8 mouse cellular contexts compared by ENCODE assay signal in genomic region chr11:83445001-83445400, GRCm38 (mm10). TPM values are rescaled to one million over a fixed set of nuclear protein-coding genes. Genes with fewer than 3 reads are reported as not detected.
DNase-seq lines count a peak whose midpoint lies in the region; ATAC-seq and TF ChIP-seq lines count a peak whose summit lies in the region.

No protein-coding gene starts in this region.

- H3K9me3 ChIP-seq in forebrain, postnatal 0 days (ENCODE audit: low read length): 0 out of 2 replicates have a peak, but pooled peaks cover 3% of the 10 kb centered on the region
- H3K9me3 ChIP-seq in liver, postnatal 0 days (ENCODE audit: low read length): no peaks in the 10 kb centered on the region

- 0 out of 2 replicates have a peak overlapping the region, but pooled peaks have one; percentile 11 for H3K4me3 ChIP-seq in forebrain, postnatal 0 days (ENCODE audit: low read depth, low read length)
- H3K4me3 ChIP-seq in liver, postnatal 0 days (ENCODE audit: low read depth, low read length): peak overlapping the region; percentile 37

- no peak for ATAC-seq in forebrain, postnatal 0 days
- ATAC-seq in liver, postnatal 0 days: no peak

- WGBS in forebrain, postnatal 0 days: 34% methylated on average over 19 of the region's 19 CpGs
- 20% methylated on average over 19 of the region's 19 CpGs for WGBS in liver, postnatal 0 days (ENCODE audit: insufficient replicate concordance)

- peak; percentile 79 for DNase-seq in heart, adult 11 months
- DNase-seq in heart, postnatal 36 days: no peak
- DNase-seq in CD4-positive helper T cell, adult 2 months (ENCODE audit: low read depth, low spot score): peak; percentile 61
- DNase-seq in forebrain, postnatal 0 days: no peak
- DNase-seq in liver, postnatal 0 days: no peak
- no peak for DNase-seq in adipocyte (ENCODE audit: low spot score)
- no peak for DNase-seq in adrenal gland, postnatal 25 days
- no peak for DNase-seq in lung, postnatal 4 days

- H3K9ac ChIP-seq in forebrain, postnatal 0 days: no peak overlapping the region
- no peak overlapping the region for H3K9ac ChIP-seq in liver, postnatal 0 days (replicated peaks)

- intact Hi-C loops in heart, postnatal 36 days (cut with DNase I): no loop called here

- TF ChIP-seq CTCF in forebrain, postnatal 0 days (IDR thresholded peaks at IDR 0.05; ENCODE audit: low read depth): no peak
- TF ChIP-seq CTCF in liver, postnatal 0 days (IDR thresholded peaks at IDR 0.05; ENCODE audit: low read depth): no peak

- peak overlapping the region; percentile 37 for H3K4me2 ChIP-seq in forebrain, postnatal 0 days (ENCODE audit: low read depth)
- peak overlapping the region; percentile 65 for H3K4me2 ChIP-seq in liver, postnatal 0 days (ENCODE audit: low read depth, low read length)

- H3K36me3 ChIP-seq in forebrain, postnatal 0 days (ENCODE audit: insufficient read depth): no peaks in the 10 kb centered on the region
- no peaks in the 10 kb centered on the region for H3K36me3 ChIP-seq in liver, postnatal 0 days (replicated peaks; ENCODE audit: insufficient read depth, low read length)

- H3K4me1 ChIP-seq in forebrain, postnatal 0 days (ENCODE audit: insufficient read depth): no peaks in the 10 kb centered on the region
- peaks cover 18% of the 10 kb centered on the region for H3K4me1 ChIP-seq in liver, postnatal 0 days (ENCODE audit: insufficient read depth)

- TF ChIP-seq EP300 in liver, postnatal 0 days (IDR thresholded peaks at IDR 0.05; ENCODE audit: low read depth): no peak

- no peak overlapping the region for H3K27ac ChIP-seq in forebrain, postnatal 0 days (ENCODE audit: low read depth, low read length)
- no peak overlapping the region for H3K27ac ChIP-seq in liver, postnatal 0 days (ENCODE audit: low read depth)

- peaks cover 37% of the 10 kb centered on the region for H3K27me3 ChIP-seq in forebrain, postnatal 0 days (ENCODE audit: insufficient read depth, low read length)
- peaks cover 47% of the 10 kb centered on the region for H3K27me3 ChIP-seq in liver, postnatal 0 days (ENCODE audit: insufficient read depth, low read length)

RNA-seq across cellular contexts. Expression of gene 1700020L24Rik, which starts 7.5 kb away (rescaled TPM):
- not detected for total RNA-seq in heart, postnatal 36 days (2021)
- total RNA-seq in forebrain, postnatal 0 days (2014; rRNA removed): 0.24 and 0.77 TPM in 2 replicates
- polyA plus RNA-seq in forebrain, postnatal 0 days (2015; fragmentation: Nextera tagmentation; extraction: Ambion mirVana): 0.40 and 0.63 TPM in 2 replicates
- 2.6 and 3.1 TPM in 2 replicates for polyA plus RNA-seq in liver, postnatal 0 days (2015; fragmentation: Nextera tagmentation; extraction: Ambion mirVana)
- 0.43 TPM in 1 of 2 replicates, not detected in the other for total RNA-seq in adrenal gland, postnatal 25 days (2021)

RNA-seq across cellular contexts. Expression of gene Gas2l2, which starts 15.7 kb away (rescaled TPM):
- total RNA-seq in heart, postnatal 36 days (2021): not detected
- total RNA-seq in forebrain, postnatal 0 days (2014; rRNA removed): 1.2 and 1.3 TPM in 2 replicates
- polyA plus RNA-seq in forebrain, postnatal 0 days (2015; fragmentation: Nextera tagmentation; extraction: Ambion mirVana): 0.50 and 0.98 TPM in 2 replicates
- not detected in 2 replicates for polyA plus RNA-seq in liver, postnatal 0 days (2015; fragmentation: Nextera tagmentation; extraction: Ambion mirVana)
- not detected in 2 replicates for total RNA-seq in adrenal gland, postnatal 25 days (2021)

RNA-seq across cellular contexts. Expression of gene Mmp28, which starts 17.9 kb away (rescaled TPM):
- 1 to 10 TPM; 4.6 to 6.6 TPM for total RNA-seq in heart, postnatal 36 days (2021)
- 2.5 and 5.6 TPM in 2 replicates for total RNA-seq in forebrain, postnatal 0 days (2014; rRNA removed)
- 0.97 and 1.1 TPM in 2 replicates for polyA plus RNA-seq in forebrain, postnatal 0 days (2015; fragmentation: Nextera tagmentation; extraction: Ambion mirVana)
- 0.20 and 0.43 TPM in 2 replicates for polyA plus RNA-seq in liver, postnatal 0 days (2015; fragmentation: Nextera tagmentation; extraction: Ambion mirVana)
- total RNA-seq in adrenal gland, postnatal 25 days (2021): 6.7 and 8.0 TPM in 2 replicates

RNA-seq across cellular contexts. Expression of gene Taf15, which starts 27.9 kb away (rescaled TPM):
- total RNA-seq in heart, postnatal 36 days (2021): 10 to 100 TPM; 35.2 to 40.8 TPM
- total RNA-seq in forebrain, postnatal 0 days (2014; rRNA removed): 16.5 and 27.8 TPM in 2 replicates
- polyA plus RNA-seq in forebrain, postnatal 0 days (2015; fragmentation: Nextera tagmentation; extraction: Ambion mirVana): 4.2 and 10.5 TPM in 2 replicates
- 2.8 and 3.4 TPM in 2 replicates for polyA plus RNA-seq in liver, postnatal 0 days (2015; fragmentation: Nextera tagmentation; extraction: Ambion mirVana)
- total RNA-seq in adrenal gland, postnatal 25 days (2021): 72.8 and 73.5 TPM in 2 replicates

RNA-seq across cellular contexts. Expression of gene Rasl10b, which starts 36.1 kb away (rescaled TPM):
- total RNA-seq in heart, postnatal 36 days (2021): 10 to 100 TPM; 45.8 to 69.1 TPM
- total RNA-seq in forebrain, postnatal 0 days (2014; rRNA removed): 99.0 and 107 TPM in 2 replicates
- polyA plus RNA-seq in forebrain, postnatal 0 days (2015; fragmentation: Nextera tagmentation; extraction: Ambion mirVana): 38.4 and 38.6 TPM in 2 replicates
- 0.05 TPM in 1 of 2 replicates, not detected in the other for polyA plus RNA-seq in liver, postnatal 0 days (2015; fragmentation: Nextera tagmentation; extraction: Ambion mirVana)
- 9.8 and 12.7 TPM in 2 replicates for total RNA-seq in adrenal gland, postnatal 25 days (2021)

Comparison
In these comparisons a context has a peak if more than half of its experiments do, and no peak if none do; other contexts are left out.
1. DNase-seq: peak in heart, adult 11 months (single experiment) and CD4-positive helper T cell, adult 2 months (single experiment); none in heart, postnatal 36 days (0 of 2), forebrain, postnatal 0 days (single experiment), liver, postnatal 0 days (single experiment), adipocyte (single experiment), adrenal gland, postnatal 25 days (single experiment) and lung, postnatal 4 days (0 of 2).